Mouse (Mus musculus): ENCODE results near the gene Zdhhc4. TPM values are rescaled to one million over a fixed set of nuclear protein-coding genes. Genes with fewer than 3 reads are reported as not detected.

Zdhhc4 gene
- 29.8 and 78.4 TPM in 2 replicates for polyA plus RNA-seq (2012; ENCODE audit: low replicate concordance)

DNA sequence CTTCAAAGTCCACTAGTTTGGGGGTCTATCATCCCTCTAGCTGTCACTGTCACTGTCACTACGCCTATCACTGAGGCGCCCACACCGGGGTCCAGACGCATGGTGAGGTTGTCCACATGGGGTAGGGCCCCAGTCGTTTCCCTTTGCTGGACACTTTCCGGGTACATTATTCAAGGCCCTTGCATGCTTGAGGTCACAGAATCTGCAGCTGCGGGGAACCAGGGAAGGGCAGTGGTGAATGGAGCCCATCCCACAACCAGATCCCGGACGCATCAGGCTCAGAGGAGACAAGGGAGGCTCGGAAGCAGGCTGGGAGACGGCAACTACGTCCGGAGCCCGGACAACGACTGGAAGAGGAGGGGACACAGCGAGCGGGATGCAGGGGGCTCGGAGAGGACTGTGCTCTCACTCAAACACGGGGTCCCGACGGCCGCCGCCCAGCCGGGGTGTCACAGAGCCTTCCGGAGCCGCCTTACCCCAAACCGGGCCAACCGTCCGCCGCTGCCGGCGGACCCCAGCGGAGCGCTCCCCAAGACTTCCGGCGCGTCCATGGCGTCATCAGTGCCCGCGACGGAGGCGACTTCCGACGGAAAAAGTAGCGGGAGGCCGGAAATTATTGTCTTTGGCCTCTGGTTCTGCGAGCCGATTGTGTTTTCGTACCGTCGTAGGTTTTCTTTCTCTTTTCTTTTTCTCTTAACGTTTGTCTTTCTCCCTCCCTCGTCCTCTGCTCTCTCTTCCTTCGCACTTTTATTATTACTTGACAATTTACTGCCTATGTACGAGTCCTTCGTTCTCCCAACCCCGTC lies at the start of gene Zdhhc4:
Zdhhc4 (minus strand) TSS at position 567 of the 806 bp plus-strand sequence.

DNA sequence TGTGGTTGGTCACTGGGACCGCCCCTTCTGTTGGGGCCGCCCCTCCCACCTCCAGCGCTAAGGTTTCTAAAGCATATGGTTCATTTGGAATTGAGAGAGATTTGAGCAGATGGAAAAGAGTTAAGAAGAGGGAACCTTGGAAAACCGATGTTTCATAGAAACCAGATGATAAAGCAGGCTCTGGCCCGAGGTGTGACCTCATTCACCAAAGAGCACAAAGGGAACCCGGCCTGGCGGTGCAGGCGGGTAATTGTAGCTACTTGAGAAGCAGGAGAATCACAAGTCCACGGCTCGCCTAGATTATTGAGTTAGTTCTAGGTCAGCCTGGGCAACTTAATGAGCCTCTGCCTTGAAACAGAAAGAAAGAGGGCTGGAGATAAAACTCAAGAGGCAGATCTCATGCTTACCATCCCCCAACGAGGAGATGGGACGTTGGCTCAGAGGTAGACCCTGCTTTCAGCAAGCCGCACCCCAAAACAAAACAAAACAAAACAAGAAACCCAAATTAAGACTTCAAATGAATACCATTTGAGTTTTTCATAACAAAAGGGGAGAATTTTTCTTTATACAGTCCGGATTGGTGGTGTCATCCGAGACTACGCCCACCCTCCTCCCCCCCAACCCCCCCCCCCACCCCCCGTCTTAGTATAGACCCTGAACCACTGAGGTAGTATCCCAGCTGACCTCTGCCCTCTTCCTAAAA lies 27.8 kb upstream of the Zdhhc4 start, which contains the start of gene Grid2ip:
Grid2ip (plus strand) TSS at position 653 of the 703 bp plus-strand sequence.

DNA sequence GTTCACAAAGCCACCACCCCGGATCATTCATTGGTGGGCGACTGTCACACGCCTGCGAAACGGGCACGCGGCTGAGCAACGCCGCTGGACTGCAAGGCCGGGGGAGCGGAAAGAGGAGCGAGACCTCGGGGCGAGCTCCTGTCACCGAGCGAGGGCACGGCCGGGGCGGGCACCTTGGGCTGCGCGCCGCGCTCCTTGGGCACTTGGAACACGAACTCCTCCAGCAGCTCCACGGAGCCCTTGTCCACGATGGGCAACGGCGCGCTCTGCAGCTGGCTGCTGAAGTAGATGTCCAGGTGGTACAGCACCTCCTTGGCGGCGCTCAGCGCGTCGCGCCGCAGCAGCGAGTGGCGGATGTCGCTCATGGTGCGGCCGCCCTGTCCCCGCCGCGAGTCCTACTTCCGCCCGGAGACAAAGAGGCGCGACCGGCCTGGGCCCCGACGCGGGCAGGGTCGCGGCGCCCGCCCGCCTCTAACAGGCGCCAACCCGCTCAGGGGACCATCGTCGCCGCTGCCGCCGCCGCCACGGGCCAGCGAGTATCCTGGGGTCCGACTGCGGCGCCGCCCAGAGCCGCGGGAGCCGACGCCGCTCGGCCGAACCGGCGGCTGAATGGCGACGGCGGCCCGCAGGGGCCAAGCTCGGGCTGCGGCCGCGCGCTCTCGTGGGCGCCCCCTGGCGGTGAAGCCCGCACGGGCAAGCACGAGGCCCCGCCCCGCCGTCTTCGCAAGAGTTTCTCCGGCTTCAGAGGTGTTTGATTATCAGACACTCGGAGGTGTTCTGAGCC lies 14.1 kb downstream of the Zdhhc4 start, which contains the start of gene E130309D02Rik:
E130309D02Rik (minus strand) TSS at position 631 of the 784 bp plus-strand sequence.

DNA sequence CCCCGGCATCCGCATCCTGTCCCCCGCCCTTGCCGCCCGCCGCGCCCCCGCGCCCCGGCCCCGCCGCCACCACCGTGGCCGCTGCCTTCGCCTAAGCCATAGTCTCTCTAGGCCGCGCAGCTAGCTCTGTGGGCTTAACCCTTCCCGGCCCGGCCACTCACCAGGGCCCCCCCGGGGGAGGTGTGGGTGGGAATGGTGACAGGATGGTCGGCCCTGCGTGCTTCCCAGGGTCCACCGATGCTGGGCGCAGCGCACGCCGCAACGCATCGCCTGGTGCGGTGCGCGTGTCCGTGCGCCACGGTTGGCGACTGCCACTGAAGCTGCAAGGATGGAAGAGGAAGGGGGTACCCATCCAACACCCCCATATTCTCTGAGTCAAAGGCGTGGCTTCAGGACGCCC lies 35.7 kb downstream of the Zdhhc4 start, which contains the start of gene Zfp853:
Zfp853 (minus strand) TSS at position 220 of the 400 bp plus-strand sequence.

GRCm38 (mm10) chr5:143269363-143270150 lies 59.5 kb downstream of the Zdhhc4 start, which contains the start of gene Zfp316:
Gene Zfp316, minus strand, starts transcription at chr5:143270022.

Other genes starting within 250 kb of the Zdhhc4 start
- gene Rnf216, start 216.3 kb downstream of the Zdhhc4 start, polyA plus RNA-seq (2012; ENCODE audit: low replicate concordance), result 32.8 and 34.2 TPM in 2 replicates
- gene Olfr718-ps1, start 181.7 kb downstream of the Zdhhc4 start, polyA plus RNA-seq (2012; ENCODE audit: low replicate concordance), result not detected in 2 replicates
- gene Rbak, start 148.5 kb downstream of the Zdhhc4 start, polyA plus RNA-seq (2012; ENCODE audit: low replicate concordance), result 2.1 and 2.4 TPM in 2 replicates
- not detected in 2 replicates for gene Spdye4b, start 148.2 kb downstream of the Zdhhc4 start, polyA plus RNA-seq (2012; ENCODE audit: low replicate concordance)
- gene Spdye4a, start 102.4 kb downstream of the Zdhhc4 start, polyA plus RNA-seq (2012; ENCODE audit: low replicate concordance), result not detected in 2 replicates
- 4.7 and 5.5 TPM in 2 replicates for gene Zfp12, start 94.1 kb downstream of the Zdhhc4 start, polyA plus RNA-seq (2012; ENCODE audit: low replicate concordance)
- 7.1 and 13.7 TPM in 2 replicates for gene Zfp316, start 59.2 kb downstream of the Zdhhc4 start, polyA plus RNA-seq (2012; ENCODE audit: low replicate concordance)
- 0.11 TPM in 1 of 2 replicates, not detected in the other for gene Zfp853, start 35.6 kb downstream of the Zdhhc4 start, polyA plus RNA-seq (2012; ENCODE audit: low replicate concordance)
- 58.1 and 79.3 TPM in 2 replicates for gene E130309D02Rik, start 13.9 kb downstream of the Zdhhc4 start, polyA plus RNA-seq (2012; ENCODE audit: low replicate concordance)
- not detected in 2 replicates for gene Grid2ip, start 28.1 kb upstream of the Zdhhc4 start, polyA plus RNA-seq (2012; ENCODE audit: low replicate concordance)
- gene Kdelr2, start 74.6 kb upstream of the Zdhhc4 start, polyA plus RNA-seq (2012; ENCODE audit: low replicate concordance), result 30.7 and 37.1 TPM in 2 replicates
- gene Daglb, start 135.3 kb upstream of the Zdhhc4 start, polyA plus RNA-seq (2012; ENCODE audit: low replicate concordance), result 5.8 and 9.1 TPM in 2 replicates
- 58.2 and 134 TPM in 2 replicates for gene Rac1, start 198.8 kb upstream of the Zdhhc4 start, polyA plus RNA-seq (2012; ENCODE audit: low replicate concordance)

All from hematopoietic multipotent progenitor cell, adult 10-12 weeks (in vitro differentiated cells).